Mouse (Mus musculus) urinary bladder, postnatal 10 days (tissue): ENCODE results near the gene Plekhf1.

ENCODE experiments used
- DNase-seq: peaks from one replicate; pipeline ENCODE4 v3.0.0; 2022; ENCODE audit warnings: low spot score

Plekhf1 gene

DNA sequence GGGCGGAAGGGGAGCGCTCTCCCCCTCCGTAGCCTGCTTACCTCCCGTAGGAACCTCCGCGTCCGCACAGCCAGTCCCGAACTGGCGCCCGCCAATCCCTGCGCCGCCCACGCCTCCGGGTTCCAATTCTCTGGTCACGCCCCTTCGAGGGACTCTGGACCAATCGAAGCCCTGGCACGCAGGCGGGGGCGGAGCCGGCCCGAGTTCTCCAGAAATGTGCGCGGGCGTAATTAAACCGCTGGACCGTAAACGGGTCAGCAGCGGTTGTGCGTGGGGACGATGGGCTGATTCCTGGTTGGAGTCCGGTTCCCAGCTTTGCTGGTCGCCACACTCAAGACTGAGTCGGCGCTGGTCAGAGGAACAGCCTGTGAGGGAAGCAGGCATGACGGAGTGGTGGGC, at the start of gene Plekhf1:
Gene Plekhf1 (minus strand): TSS at position 117 of the 399 bp plus-strand sequence.
- DNase-seq = peak; percentile 86

DNA sequence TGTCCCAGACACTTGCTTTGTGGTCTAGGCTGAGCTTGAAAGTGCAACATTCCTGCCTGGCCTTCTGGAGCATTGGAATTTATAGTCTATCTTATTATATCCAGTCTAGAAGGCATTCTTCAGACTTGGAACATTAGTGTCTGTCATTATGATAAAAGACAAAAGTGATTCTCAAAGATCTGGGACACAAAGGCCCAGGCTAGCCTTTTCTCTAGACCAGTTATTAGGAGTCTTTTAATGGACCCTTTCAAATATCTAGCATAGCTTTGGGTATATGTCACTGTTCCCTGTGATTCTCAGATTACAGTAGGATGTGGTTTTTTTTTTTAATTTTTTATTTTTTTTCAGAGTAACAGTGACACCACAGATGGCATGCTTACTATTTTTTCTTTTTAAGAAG, 44.7 kb upstream of the Plekhf1 start:
- no peak for DNase-seq

DNA sequence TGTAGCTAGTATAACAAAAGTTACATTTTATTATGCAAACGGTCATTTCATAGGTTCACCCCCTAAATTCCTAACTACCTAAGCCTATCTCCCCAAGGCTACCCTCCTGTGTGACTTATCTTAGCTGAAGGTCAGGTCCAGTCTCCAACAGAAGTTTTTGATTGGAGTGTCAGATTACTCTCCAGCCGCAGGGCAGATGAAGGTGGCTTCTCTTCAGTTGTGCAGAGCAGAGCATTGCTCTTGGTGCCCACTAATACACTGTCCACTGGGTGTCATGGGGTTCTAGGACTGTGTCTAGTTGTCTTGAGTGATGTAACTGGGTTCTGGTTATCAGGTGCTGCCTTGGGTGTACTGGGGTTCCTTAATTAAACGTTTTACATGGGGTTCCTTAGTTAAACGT, 44.0 kb upstream of the Plekhf1 start:
- DNase-seq = no peak

DNA sequence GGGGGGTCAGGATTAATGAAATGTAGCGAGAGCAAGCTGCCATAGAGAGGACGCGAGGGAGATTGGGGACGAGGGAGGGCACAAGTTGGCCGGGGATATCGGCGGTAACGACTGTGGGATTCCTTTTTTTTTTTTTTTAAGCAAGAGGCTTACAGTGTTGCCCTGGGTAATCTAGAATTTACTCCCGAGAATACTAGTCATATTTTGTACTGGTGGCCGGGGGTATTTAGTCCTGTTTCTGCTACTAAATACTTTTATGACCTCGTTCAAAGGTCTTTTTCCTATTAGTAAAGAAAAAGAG, 43.6 kb upstream of the Plekhf1 start:
- no peak for DNase-seq

DNA sequence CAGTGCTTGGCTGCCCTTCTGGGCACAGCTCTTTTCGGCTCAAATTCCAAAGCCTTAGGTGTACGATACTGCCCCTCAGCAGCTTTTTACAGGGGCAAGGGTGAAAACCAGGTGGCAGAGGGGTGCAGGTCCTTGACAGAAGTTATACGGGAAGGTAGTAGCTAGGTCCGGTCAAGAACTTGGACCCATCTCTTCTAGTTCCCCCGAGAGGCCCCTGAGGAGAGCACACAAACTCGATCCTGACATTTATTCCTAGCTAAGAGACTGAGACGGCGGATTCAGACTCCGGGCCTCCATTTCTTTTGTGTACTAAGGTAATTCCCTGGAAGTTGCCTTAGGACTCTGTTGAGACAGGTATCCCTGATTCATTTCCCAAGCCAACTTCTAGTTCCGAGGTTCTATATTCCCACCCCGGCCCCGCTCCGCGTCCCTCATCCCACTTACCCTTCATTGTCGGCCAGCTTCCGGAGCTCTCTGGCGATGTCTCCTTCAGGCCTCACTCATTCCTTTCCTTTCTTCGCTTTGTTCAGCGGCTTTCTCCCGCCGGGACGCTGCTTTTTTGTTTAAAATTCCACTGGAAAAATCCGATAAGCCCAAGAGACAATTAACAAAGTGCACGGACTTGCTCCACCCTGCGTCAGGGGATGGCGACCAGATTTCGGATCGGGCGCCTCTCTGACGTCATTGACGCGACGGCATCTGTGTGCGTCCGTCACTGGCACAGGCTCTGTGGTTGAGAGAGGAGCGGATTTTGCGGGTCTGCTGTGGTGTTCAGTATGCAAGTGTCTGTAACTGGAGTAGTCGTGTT, 43.1 kb upstream of the Plekhf1 start, which contains the start of gene Pop4:
Gene Pop4 (minus strand): TSS at position 721 of the 808 bp plus-strand sequence.
- peak; percentile 79 for DNase-seq

DNA sequence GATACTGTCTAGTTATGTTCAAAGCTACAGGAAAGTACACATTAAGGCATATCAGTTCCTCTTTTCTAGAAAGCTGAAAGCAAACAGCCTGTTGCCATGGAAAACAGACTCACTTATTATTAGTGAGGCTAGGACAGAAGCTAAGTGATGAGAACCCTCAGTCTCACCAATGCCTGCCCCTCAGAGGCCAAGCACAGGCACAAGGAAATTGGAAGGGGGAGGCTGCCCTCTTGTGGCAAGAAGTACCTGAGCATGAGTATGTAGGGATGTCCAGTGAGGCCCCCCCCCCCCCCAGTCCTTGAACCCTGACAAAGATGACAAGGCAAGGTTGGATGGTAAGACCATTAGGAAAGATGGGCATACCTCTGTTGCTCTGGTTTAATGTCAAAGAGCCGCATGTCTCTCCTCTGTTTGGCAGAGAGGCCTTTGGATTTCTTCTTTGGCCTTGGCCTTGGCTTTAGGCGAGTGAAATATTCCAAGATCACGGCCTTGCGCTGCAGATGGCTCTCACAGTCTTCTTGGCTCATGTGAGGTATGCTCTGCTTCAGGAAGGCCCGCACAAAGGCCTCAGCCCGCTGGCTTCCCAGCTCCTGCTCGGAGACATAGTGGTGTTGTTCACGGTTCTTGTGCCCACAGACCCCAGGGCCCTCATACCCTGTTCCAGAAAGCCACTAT, 39.3 kb upstream of the Plekhf1 start:
- no peak for DNase-seq

- no peak for DNase-seq
These were observed 34.6 kb upstream of the Plekhf1 start for GRCm38 (mm10) chr7:38262406-38262805.

GRCm38 (mm10) chr7:38259631-38260030, 31.8 kb upstream of the Plekhf1 start:
- DNase-seq = no peak

- DNase-seq = no peak
These were observed 25.6 kb upstream of the Plekhf1 start for GRCm38 (mm10) chr7:38253441-38253840.

- DNase-seq = no peak
These were observed 23.8 kb upstream of the Plekhf1 start for GRCm38 (mm10) chr7:38251494-38252216.

GRCm38 (mm10) chr7:38242417-38242816, 14.6 kb upstream of the Plekhf1 start:
- no peak for DNase-seq

GRCm38 (mm10) chr7:38237140-38237539, 9.3 kb upstream of the Plekhf1 start:
- no peak for DNase-seq

GRCm38 (mm10) chr7:38236400-38237105, 8.7 kb upstream of the Plekhf1 start:
- DNase-seq = no peak

GRCm38 (mm10) chr7:38230285-38230684, 2.5 kb upstream of the Plekhf1 start:
- no peak for DNase-seq

DNA sequence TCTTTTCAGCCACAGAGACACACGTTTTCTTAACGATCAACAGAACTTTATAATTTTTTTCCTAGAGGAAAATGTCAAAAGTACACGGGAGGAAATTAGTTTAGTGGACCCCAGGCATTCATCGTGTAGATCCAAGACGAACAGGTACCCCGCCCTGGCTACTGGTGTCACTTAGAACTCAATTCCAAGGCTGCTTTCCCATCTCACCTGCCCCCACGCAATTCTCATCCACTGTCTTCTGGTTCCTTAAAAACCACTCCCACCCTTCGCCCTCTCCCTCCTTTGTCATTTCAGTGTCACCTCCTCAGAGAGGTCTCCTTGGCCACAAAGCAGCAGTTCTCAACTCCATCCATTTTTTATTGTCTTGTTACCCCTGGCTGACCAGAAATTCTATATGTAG, 513 bp upstream of the Plekhf1 start:
- no peak for DNase-seq

DNA sequence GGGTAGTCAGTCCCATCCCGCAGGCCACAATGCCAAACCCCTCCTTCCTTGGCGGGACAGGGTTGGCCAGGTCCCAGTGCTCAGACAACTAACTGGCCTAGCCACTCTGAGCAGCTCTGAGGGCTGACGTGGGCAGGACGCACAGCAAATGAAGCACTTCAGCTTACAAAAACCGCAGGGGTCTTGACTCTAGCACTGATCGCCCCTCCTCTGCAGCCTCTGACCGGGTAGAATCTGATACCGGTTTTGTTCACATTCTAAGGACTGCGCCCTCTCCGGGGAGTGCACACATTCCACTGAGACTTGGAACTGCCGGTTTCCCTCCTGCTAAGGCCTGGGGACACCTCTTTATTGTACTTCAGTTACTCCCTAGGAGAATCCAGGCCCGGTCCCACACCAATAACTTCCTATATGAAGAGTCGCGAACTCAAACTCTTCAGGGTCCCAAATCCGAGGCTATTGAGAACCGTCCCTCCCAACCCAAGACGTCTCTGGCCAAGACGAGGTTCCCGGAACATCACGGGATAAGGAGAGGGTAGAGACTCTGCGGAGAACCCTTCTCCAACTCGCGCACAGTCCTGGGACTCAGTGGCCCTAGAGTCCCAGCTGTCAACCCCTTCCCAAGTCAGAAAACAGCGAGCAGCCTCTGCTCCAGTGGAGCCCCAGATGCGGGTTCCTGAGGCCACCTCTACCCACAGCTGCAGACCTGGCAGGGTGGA, 476 bp downstream of the Plekhf1 start:
- DNase-seq = peak; percentile 52

GRCm38 (mm10) chr7:38226226-38226625, 1.6 kb downstream of the Plekhf1 start:
- no peak for DNase-seq

- no peak for DNase-seq
These were observed 3.0 kb downstream of the Plekhf1 start for GRCm38 (mm10) chr7:38224577-38225369.

DNA sequence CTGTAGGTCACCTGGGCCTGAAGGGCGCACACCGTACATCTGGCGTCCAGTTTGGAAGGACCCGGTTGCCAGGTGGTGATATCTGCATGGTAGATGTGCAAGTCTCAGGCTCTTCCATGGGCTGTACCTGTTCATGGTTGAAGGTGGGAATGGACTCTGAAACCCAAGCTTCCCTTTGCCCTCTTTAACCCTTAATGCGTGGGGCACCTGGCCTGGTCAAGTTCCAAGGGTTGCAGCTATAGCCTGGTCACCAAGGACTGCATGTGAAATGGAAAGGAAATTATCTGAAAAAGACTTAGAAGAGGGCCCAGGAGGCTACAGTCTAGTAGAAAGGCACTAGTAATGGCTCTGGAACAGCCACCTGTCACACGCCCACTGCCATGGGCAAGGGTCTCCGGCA, 7.0 kb downstream of the Plekhf1 start:
- no peak for DNase-seq

DNA sequence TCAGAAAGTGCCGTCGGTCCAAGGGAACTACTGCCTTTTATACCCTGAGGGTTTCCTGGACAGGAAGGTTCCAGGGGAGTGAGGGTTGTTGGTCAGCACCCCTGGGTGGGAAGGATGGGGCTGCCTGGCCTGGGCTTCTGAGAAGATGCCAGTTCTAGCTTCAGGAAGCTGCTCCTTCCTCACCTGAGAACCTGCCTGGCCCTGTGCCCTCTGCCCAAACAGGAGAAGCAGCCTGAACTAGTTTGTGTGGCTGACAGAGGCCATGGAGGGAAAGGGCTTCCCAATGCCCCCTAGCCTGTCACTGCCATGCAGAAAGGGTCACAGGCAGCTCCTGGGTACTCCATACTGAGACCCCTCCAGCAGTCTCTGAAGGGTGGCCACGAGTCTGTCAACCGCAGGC, 8.3 kb downstream of the Plekhf1 start:
- DNase-seq = no peak
